Mouse (Mus musculus): ENCODE measurements around the gene Bmp10. TPM values are rescaled to one million over a fixed set of nuclear protein-coding genes. Genes with fewer than 3 reads are reported as not detected.

The Bmp10 gene
- polyA plus RNA-seq, 1 experiment from 2014 or later, result not detected

Other genes starting within 250 kb of the Bmp10 start
- 8.0 and 9.0 TPM in 2 replicates for gene Antxr1, start 93.2 kb upstream of the Bmp10 start, polyA plus RNA-seq (2015; fragmentation: Nextera tagmentation; extraction: Ambion mirVana)
- gene Gkn1, start 78.1 kb upstream of the Bmp10 start, polyA plus RNA-seq (2015; fragmentation: Nextera tagmentation; extraction: Ambion mirVana), result 0.68 and 2.3 TPM in 2 replicates
- 2.3 and 4.7 TPM in 2 replicates for gene Gkn2, start 55.6 kb upstream of the Bmp10 start, polyA plus RNA-seq (2015; fragmentation: Nextera tagmentation; extraction: Ambion mirVana)
- 3.8 and 5.1 TPM in 2 replicates for gene Gkn3, start 40.1 kb upstream of the Bmp10 start, polyA plus RNA-seq (2015; fragmentation: Nextera tagmentation; extraction: Ambion mirVana)
- 4.7 and 6.0 TPM in 2 replicates for gene Arhgap25, start 104.3 kb downstream of the Bmp10 start, polyA plus RNA-seq (2015; fragmentation: Nextera tagmentation; extraction: Ambion mirVana)
- 2.7 and 2.9 TPM in 2 replicates for gene Prokr1, start 161.7 kb downstream of the Bmp10 start, polyA plus RNA-seq (2015; fragmentation: Nextera tagmentation; extraction: Ambion mirVana)
- 15.6 and 16.7 TPM in 2 replicates for gene Aplf, start 243.2 kb downstream of the Bmp10 start, polyA plus RNA-seq (2015; fragmentation: Nextera tagmentation; extraction: Ambion mirVana)